Mouse (Mus musculus) small intestine, adult 2 months (tissue): Measurements from ENCODE around the gene Dnajb3.

Source experiments
- CTCF ChIP-seq: fragments of 200-500 bp; IDR thresholded peaks from 2 replicates; pipeline ENCODE4 v1.5.1; 2012; ENCODE audit warnings: low read depth, mild to moderate bottlenecking, control low read depth, inconsistent platforms, low read length, moderate library complexity, mixed read lengths; ENCODE audit not compliant: insufficient replicate concordance, insufficient read length; ENCODE audit errors: extremely low read depth
- POLR2A ChIP-seq: fragments of 200-500 bp; IDR thresholded peaks from 2 replicates; pipeline ENCODE4 v1.6.1; 2012; ENCODE audit warnings: low read depth, mild to moderate bottlenecking, control low read depth, inconsistent platforms, low read length, moderate library complexity

DNA sequence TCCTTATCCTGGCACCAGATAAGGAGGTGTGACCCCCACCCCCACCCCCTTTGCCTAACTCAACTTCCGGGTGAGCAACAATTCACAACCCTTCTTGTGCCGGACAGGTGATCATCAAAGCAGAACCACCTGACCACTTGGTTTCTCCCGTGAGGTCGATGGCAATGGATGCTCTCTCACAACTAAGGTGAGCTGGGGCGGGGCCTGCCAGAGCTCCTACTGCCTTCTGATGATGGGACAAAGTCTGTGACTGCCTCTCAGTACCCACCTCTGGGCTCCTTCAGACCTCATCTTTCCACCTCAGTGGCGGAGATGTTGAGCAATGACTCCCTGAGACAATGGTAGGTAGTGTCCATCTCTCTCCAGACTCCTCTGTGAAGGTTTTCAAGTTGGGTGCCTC lies 40.3 kb upstream of the Dnajb3 start:
- TF ChIP-seq CTCF (no peak), POLR2A (no peak)
